Mouse (Mus musculus): ENCODE measurements around the gene Chpf2.
"Not testable (repeated sequence)": the region's sequence is repeated elsewhere in the genome, so short reads cannot be mapped to it uniquely, and the experiment has no call there.

The Chpf2 gene

DNA sequence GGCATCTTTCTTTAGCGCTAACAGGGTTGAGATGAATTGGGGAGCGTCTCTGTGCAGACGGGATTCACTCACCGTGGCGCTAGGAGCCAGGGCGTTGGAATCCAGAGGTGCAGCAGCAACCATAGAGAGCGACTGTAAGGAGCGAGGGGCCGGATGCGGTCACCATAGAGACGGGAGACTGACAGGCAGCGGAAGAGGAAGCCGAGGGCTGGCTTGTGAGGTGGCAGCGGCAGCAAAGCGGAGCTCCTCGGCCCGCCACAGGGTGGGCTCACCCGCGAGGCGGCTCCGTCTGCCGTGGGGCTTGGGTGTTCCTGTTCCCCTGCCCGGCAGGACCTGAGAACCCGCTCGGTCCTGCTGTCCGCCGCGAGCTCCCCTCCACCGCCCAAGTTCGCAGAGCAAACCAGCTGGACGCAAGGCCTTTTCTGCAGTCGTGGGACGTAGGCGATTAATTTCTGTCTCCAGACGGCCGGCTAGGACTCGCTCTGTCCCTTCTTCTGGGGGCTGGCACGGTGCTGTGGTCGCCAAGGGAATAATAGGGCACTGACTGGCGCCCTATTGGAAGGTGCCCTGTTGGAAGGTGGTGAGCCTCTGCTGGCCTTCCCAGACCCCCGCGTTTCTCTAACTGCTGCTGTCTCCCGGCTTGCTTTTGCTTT lies at the start of gene Chpf2:
Gene Chpf2, plus strand, starts transcription at position 195 of the 653 bp plus-strand sequence.
- DNase-seq: peak; percentile 81

DNA sequence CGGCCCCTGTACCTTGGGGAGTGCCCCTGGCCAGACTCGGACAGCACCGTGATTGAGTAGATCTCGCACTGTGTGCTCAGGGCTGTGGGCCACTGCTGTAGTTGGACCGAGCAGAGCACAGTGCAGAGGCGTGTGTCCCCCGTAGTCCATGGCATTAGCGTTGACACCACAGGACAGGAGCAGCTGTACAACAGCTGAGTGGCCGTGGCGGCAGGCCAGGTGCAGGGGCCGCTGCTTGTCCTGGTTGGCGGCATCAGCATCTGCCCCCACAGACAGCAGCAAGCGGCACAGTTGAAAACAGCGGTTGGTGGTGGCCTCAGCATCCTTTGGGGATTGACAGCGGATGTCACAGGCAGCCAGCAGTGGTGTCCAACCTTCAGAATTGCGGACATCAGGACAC lies 48.9 kb upstream of the Chpf2 start:
- DNase-seq: no peak

DNA sequence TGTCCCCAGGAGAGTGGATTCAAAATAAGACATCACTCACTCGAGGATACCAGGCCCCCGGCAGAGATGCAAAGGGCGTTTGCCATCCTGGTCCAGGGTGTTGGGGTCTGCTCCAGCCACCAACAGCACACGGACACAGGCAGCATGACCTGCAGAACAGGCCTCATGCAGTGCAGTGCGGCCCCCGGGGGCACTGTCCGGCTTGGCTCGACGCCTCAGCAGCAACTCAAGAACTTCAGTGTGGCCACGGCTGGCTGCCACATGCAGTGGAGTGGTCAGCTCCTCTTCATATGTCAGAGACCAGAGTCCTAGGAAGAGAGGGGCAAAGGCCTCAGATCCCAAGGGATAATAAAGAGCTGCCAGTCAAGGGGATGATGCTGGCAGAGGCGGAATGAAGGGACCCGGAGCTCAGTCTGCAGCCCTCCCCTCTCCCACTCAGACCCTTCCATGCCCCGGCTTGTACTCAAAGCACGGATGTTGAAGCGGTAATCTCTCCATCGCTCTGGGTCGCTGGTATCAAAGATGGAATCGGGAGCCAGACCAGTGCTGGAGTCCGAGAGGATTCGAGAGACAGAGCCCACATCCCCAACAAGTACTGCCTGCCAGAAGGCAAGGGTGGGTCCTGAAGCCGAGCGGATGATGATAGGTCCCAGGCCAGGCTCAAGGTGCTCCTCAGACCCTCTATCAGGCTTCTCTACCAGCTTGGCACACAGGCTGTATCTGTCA lies 46.8 kb upstream of the Chpf2 start:
- no peak for DNase-seq

- DNase-seq: peak; percentile 55
Measured at GRCm38 (mm10) chr5:24540387-24541143, 46.0 kb upstream of the Chpf2 start, which contains the start of gene Asb10. Gene Asb10 (minus strand): TSS chr5:24540978.

DNA sequence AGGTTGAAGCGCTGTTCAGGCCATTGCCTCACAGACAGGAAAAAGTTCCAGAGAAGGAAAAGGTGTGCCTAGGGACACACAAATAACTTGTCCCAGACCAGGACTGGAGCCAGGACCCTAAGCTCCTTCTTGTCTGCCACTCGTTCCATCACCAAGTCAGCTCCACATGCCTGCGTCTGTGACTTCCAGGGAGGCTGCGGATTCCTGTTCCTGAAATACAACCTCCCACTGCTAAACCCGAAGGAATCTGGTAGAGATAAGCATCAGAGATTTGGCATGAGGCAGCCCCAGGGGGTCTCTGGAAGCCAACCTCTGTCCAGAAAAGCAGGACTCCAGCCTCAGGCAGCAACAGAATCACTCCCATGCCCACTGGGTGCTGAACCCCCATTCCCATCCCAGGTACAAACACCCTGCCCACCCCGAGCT lies 45.4 kb upstream of the Chpf2 start:
- DNase-seq: no peak

GRCm38 (mm10) chr5:24542643-24543042 lies 43.9 kb upstream of the Chpf2 start:
- no peak for DNase-seq

DNA sequence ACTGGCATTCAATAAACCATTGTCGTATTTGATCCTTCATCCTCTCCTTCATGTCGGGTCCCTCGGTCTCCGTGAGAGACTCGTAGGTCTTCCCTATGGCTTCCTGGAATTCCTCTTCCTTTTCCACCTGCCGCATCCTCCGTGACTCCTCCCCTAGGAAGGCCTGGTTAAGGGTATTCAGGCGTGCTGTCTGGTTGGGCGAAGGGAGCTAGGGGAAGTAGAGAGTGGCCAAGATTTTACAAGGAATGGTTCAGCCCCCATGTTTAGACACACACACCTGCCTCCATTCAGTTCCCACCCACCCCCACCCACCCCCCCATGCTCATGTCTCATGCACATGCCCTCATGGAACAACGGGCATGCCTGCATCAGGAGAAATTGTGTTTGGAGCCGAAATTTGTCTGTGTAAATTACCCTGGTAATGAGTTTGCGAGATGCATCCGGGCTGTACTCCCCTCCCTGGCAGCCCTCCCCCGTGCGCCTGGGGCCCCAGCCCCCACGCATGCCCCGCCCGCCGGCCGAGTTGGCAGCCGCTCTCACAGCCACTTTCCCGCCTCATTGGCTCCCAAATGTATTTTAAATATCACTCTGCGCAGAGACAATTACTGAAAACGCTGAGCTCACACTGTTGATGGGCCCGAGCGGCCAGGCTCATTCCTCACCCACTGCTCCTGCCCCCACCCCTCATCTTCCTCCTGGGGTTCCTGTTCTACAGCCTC lies 35.8 kb upstream of the Chpf2 start:
- peak; percentile 32 for DNase-seq

GRCm38 (mm10) chr5:24551317-24551688 lies 35.2 kb upstream of the Chpf2 start:
- DNase-seq: no peak

DNA sequence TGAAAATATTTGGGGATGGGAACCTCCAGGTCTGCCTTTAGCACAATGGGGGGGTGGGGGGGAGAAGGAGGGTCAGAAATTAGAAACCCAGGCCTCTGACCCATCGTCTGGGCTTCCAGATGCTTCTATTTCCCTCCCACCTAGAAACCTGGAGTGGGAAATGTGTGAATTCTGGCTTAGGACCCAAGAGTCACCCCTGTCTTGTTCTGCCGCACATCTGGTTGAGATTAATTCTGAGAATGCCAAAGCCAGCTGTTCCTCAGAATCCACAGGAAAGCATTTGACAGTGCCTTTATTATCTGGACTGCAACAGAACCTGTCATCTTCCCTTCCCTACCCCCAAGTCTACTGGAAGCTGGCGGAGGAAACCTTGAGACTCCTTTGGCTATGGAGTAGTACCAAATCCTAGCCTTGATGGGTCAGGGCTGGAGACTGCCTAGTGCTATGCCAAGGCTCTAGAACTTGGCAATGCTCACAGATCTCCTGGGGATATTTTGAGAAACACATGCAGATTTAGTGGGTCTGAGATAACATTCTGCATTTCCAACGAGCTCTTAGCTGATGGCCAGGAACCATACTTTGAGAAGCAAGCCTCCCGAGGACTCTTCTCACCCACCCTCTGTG lies 32.8 kb upstream of the Chpf2 start:
- DNase-seq: no peak

GRCm38 (mm10) chr5:24555335-24555734 lies 31.2 kb upstream of the Chpf2 start:
- not testable (repeated sequence) for DNase-seq

DNA sequence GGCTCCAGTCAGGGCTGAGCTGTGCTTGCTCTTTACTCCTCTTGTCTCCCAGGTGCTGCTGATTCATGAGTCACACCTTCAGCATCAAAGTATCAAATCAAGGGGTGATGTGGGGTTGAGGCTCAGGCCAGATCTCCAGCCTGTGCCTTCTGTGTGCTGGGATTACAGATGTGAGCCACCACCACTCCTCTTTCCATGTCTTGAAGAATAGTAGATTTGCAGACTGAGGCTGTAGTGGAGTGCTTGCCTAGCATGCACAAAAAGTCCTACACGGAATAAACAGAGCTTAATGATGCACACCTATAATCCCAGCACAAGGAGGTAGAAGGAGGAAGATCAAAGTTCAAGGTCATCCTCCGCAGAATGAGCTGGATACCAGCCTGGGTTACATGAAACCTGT lies 29.8 kb upstream of the Chpf2 start, which contains the start of gene 4931409K22Rik:
Gene 4931409K22Rik, minus strand, starts transcription at position 101 of the 400 bp plus-strand sequence.
- no peak for DNase-seq

GRCm38 (mm10) chr5:24575948-24576347 lies 10.6 kb upstream of the Chpf2 start:
- no peak for DNase-seq

GRCm38 (mm10) chr5:24576801-24577182 lies 9.7 kb upstream of the Chpf2 start:
- no peak for DNase-seq

DNA sequence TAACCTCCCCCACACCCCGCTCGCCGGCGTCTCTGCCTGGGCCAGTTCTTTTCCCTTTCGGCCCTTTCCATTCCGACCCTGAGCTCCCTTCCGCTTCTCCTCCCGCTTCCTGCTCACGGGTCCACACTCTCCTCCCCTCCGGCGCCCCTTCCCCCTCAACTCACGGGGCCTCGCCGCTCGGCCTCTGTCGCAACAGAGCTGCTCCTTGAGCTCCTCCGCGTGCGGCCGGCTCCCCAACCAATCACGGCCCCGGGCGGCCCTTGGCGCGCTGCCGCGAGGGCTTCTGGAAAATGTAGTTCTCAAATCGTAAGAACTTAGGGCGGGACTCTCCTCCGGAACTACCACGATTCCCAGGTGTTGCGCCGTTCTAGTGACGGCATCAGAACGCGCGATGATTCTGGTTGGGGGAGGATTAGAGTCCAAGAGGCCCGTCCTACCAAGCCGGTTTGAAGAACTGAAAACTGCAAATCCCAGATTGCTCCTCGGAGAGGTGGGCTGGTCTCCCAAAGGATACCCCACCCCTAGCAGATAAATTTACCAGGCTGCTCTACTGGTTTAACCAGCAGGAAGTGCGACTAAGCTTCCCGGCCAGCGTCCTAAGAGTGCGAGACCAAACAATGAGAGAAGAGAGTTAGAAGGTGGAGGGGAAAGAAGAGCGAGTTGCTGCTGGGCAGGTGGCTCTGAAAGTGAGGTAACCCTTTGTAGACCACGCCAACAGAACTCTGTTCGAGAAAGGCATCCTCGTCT lies 9.2 kb upstream of the Chpf2 start, which contains the start of gene Abcf2:
Gene Abcf2, minus strand, starts transcription at position 285 of the 747 bp plus-strand sequence.
- DNase-seq: peak; percentile 100

GRCm38 (mm10) chr5:24578109-24578963 lies 8.2 kb upstream of the Chpf2 start:
- DNase-seq: no peak

GRCm38 (mm10) chr5:24586106-24586505 lies 435 bp upstream of the Chpf2 start:
- no peak for DNase-seq

GRCm38 (mm10) chr5:24587200-24587577 lies 648 bp downstream of the Chpf2 start:
- DNase-seq: no peak

DNA sequence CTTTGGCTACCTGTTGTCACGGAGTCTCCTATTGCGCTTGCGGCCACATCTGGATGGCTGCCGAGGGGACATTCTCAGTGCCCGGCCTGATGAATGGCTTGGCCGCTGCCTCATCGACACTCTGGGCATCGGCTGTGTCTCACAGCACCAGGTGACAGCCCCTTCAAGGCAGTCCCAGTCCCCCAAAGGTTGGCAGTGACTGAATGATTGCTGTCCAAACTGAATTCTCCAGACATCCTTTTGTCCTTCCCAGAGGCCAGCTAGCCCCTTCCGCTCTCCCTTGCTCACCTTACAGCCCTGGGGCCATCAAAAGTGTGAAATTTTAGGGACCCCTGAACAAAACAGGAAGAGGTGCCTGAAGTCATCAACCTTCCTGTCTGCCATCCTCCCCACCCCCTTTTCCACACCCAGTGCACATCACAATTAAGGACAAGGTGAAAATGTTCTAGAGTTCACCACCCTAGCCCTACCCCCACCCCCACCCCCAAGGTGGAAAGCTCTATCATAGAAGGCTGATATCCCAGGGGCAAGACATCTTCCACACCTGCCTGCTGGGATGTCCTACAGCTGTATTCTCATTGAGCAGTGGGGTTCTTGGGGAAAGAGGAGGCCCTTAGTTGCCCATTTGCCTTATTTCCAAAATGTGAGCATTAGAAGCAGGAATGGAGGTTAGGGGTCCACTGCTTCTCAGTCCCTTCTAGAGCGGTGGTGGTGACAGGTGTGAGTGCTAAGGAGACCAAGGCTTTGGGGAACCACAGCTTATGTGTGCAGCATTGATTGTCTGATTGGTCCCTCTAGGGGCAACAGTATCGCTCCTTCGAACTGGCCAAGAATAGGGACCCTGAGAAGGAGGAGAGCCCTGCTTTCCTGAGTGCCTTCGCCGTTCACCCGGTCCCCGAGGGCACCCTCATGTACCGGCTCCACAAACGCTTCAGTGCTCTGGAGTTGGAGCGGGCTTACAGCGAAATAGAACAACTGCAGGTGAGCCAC lies 3.3 kb downstream of the Chpf2 start:
- DNase-seq: no peak

DNA sequence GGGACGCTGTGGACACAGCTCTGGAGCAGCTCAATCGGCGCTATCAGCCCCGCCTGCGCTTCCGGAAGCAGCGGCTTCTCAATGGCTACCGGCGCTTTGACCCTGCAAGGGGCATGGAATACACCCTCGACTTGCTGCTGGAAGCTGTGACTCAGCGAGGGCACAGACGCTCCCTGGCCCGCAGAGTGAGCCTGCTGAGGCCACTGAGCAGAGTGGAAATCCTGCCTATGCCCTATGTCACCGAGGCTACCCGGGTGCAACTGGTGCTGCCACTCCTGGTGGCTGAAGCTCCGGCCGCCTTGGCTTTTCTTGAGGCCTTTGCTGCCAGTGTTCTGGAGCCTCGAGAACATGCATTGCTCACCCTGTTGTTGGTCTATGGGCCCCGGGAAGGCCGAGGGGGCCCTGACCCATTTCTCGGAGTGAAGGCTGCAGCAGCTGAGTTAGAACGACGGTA lies 4.8 kb downstream of the Chpf2 start:
- DNase-seq: peak; percentile 27

Data from kidney, adult 18-20 months (tissue).